Mouse (Mus musculus): ENCODE measurements around the gene Cnrip1. TPM values are rescaled to one million over a fixed set of nuclear protein-coding genes. Genes with fewer than 3 reads are reported as not detected.

The Cnrip1 gene
- 193 and 208 TPM in 2 replicates for polyA plus RNA-seq (2015; fragmentation: Nextera tagmentation; extraction: Ambion mirVana)

GRCm38 (mm10) chr11:17051545-17052475 lies at the start of gene Cnrip1, which contains the start of gene Plek:
Cnrip1 (plus strand) TSS chr11:17051586.
Plek (minus strand) TSS chr11:17052381.

Other genes with a start within 250 kb of the Cnrip1 start
- gene Fbxo48, start 100.2 kb upstream of the Cnrip1 start, polyA plus RNA-seq (2015; fragmentation: Nextera tagmentation; extraction: Ambion mirVana) = 0.24 and 0.35 TPM in 2 replicates
- gene Plek, start 795 bp downstream of the Cnrip1 start, polyA plus RNA-seq (2015; fragmentation: Nextera tagmentation; extraction: Ambion mirVana) = 3.9 and 4.5 TPM in 2 replicates
- 303 and 329 TPM in 2 replicates for gene Ppp3r1, start 107.7 kb downstream of the Cnrip1 start, polyA plus RNA-seq (2015; fragmentation: Nextera tagmentation; extraction: Ambion mirVana)
- gene Wdr92, start 130.5 kb downstream of the Cnrip1 start, polyA plus RNA-seq (2015; fragmentation: Nextera tagmentation; extraction: Ambion mirVana) = 11.6 and 13.3 TPM in 2 replicates
- 59.6 and 65.9 TPM in 2 replicates for gene Pno1, start 160.0 kb downstream of the Cnrip1 start, polyA plus RNA-seq (2015; fragmentation: Nextera tagmentation; extraction: Ambion mirVana)
- gene C1d, start 206.0 kb downstream of the Cnrip1 start, polyA plus RNA-seq (2015; fragmentation: Nextera tagmentation; extraction: Ambion mirVana) = 160 and 164 TPM in 2 replicates